Mouse (Mus musculus) layer of hippocampus, adult 8-10 months (tissue): ENCODE measurements around the gene Cyp3a57. TPM values are rescaled to one million over a fixed set of nuclear protein-coding genes. Genes with fewer than 3 reads are reported as not detected.
"Not testable (repeated sequence)": the region's sequence is repeated elsewhere in the genome, so short reads cannot be mapped to it uniquely, and the experiment has no call there.

Source experiments
- DNase-seq, 2 experiments: peaks; one replicate each; pipeline ENCODE4 v3.0.0; 2022; ENCODE audit warnings: low spot score in 2 of 2
- total RNA-seq, 4 experiments: library from RNA; stranded (reverse); gene quantifications; 2 replicates each; pipeline ENCODE4 v1.2.4; 2022

Gene Cyp3a57
- total RNA-seq: under 1 TPM in 2 of 4 experiments, not detected in 2; 0.32 to 0.43 TPM

GRCm38 (mm10) chr5:145344941-145345340 lies at the start of gene Cyp3a57:
Cyp3a57 (plus strand) TSS chr5:145345279.
- no peak for DNase-seq

- no peak for DNase-seq
Measured at GRCm38 (mm10) chr5:145300469-145300868, 44.6 kb upstream of the Cyp3a57 start.

- not testable (repeated sequence) for DNase-seq
Measured at GRCm38 (mm10) chr5:145301796-145302195, 43.3 kb upstream of the Cyp3a57 start.

- no peak for DNase-seq
Measured at GRCm38 (mm10) chr5:145302424-145302823, 42.7 kb upstream of the Cyp3a57 start.

DNA sequence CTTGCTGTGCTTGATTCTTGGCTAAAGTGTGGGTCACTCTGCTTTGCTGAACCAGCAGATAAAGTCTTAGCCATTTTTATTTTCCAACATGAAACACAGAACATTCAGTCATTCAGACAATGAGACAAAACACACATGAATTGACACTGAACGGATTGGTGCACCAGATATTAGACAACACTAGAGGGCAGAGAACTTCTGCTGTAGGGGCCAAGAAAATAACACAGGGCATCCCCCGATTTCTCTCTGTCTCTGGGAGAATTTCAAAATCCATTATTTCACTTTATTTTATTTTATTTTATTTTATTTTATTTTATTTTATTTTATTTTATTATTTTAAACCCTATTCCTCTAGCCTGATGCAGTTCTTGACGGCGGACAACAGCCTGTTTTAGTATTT lies 38.1 kb upstream of the Cyp3a57 start:
- not testable (repeated sequence) for DNase-seq

GRCm38 (mm10) chr5:145307811-145308210 lies 37.3 kb upstream of the Cyp3a57 start:
- DNase-seq: not testable (repeated sequence)

GRCm38 (mm10) chr5:145313845-145314244 lies 31.2 kb upstream of the Cyp3a57 start:
- DNase-seq: no peak

- no peak for DNase-seq
Measured at GRCm38 (mm10) chr5:145317141-145317540, 27.9 kb upstream of the Cyp3a57 start.

DNA sequence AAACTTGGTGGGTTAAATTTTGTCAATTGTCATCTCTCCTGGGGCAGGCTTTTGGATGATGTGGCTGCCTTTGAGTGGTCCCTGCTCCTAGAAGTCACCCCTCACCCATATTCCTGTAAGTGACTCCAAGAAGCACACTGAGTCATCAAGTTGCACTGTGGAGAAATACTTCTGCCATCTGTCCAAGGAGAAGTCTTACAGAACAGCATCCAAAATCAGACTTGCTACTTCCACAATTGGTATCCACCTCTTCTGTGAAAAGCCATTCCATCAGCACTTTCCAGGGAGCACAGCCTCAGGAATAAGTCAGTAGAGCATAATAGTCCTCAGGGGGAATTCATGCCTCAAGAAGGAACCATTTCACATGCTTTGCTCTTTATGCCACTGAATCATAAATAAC lies 6.3 kb upstream of the Cyp3a57 start:
- DNase-seq: not testable (repeated sequence)

DNA sequence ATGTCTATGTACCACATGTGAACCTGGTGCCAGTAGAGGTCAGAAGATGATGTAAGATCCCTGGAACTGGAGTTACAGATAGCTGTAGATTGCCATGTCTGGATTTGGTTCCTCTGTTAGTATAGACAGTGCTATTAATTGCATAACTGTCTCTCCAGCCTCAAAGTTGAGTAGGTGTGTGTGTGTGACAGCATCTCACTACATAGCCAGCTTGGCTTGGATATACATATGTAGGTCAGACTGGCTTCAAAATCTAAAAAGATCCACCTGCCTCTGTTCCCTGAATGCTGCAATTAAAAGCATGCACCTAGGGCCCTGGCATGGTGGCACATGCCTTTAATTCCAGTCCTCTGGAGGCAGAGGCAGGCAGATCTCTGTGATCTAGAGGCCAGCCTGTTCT lies 4.6 kb downstream of the Cyp3a57 start:
- DNase-seq: no peak

- no peak for DNase-seq
Measured at GRCm38 (mm10) chr5:145353081-145353480, 8.0 kb downstream of the Cyp3a57 start.

- DNase-seq: not testable (repeated sequence)
Measured at GRCm38 (mm10) chr5:145415416-145415815, 70.3 kb downstream of the Cyp3a57 start.

DNA sequence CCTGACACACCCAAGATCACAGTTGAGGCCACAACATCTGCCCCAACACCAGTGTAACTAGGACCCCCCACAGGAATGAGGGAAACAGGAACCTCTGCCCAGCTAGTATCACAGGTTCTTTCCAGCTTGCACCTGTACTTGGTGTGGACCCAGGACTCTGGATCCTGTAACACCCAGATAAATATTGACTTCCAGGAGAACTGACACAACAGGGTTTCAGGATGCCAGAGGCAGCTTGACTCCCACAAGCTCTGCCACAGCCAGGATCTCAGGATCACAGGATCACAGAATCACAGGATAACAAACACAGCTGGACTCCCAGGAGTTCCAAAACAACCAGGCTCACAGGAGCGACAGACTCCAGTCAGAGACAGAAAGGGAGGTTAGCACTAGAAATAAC lies 77.2 kb downstream of the Cyp3a57 start:
- no peak for DNase-seq

- DNase-seq: no peak
Measured at GRCm38 (mm10) chr5:145431004-145431403, 85.9 kb downstream of the Cyp3a57 start.

DNA sequence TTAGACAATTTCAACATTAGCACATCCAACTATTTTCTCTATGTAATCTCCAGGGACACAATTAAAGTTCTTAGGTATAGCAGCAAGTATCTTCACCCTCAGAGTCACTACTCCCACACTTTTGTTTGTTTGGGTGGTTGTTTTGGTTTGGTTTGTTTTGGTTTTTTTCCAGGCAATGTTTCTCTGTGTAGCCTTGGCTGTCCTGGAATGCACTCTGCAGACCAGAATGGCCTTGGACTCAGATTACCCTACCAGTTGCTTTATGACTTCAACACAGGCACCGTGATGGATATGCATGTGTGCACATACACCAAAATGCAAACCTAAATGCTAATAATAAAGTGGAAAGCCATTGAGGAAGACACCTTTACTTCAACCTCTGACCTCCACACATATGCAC lies 88.6 kb downstream of the Cyp3a57 start:
- no peak for DNase-seq

Other genes with a start within 250 kb of the Cyp3a57 start
- 10 to 100 TPM; 16.9 to 66.2 (median 37.8) TPM for gene Arpc1b, start 231.1 kb upstream of the Cyp3a57 start, total RNA-seq
- 10 to 100 TPM; 70.8 to 100.0 (median 83.5) TPM for gene Pdap1, start 205.0 kb upstream of the Cyp3a57 start, total RNA-seq
- 10 to 100 TPM; 67.8 to 76.8 (median 73.0) TPM for gene Bud31, start 204.9 kb upstream of the Cyp3a57 start, total RNA-seq
- 10 to 100 TPM; 19.1 to 28.7 (median 24.0) TPM for gene Ptcd1, start 178.2 kb upstream of the Cyp3a57 start, total RNA-seq
- 10 to 100 TPM; 24.9 to 30.7 (median 25.6) TPM for gene Cpsf4, start 178.1 kb upstream of the Cyp3a57 start, total RNA-seq
- gene Atp5j2, start 153.2 kb upstream of the Cyp3a57 start, total RNA-seq: 100 to 1,000 TPM; 217 to 378 (median 300) TPM
- gene Zkscan14, start 143.4 kb upstream of the Cyp3a57 start, total RNA-seq: 10 to 100 TPM; 11.9 to 14.0 (median 12.9) TPM
- gene Zkscan5, start 140.7 kb upstream of the Cyp3a57 start, total RNA-seq: 10 to 100 TPM; 10.2 to 12.4 (median 10.6) TPM
- 10 to 100 TPM; 29.7 to 30.8 (median 30.4) TPM for gene Zfp655, start 113.6 kb upstream of the Cyp3a57 start, total RNA-seq
- gene Zscan25, start 64.8 kb upstream of the Cyp3a57 start, total RNA-seq: 10 to 100 TPM; 18.2 to 25.7 (median 22.3) TPM
- gene Cyp3a16, start 124.4 kb downstream of the Cyp3a57 start, total RNA-seq: not detected
- gene Cyp3a41b, start 239.5 kb downstream of the Cyp3a57 start, total RNA-seq: not detected